Mouse (Mus musculus) natural killer cell, adult 2 months (primary cell): Measurements from ENCODE around the gene Wdr31.

Source experiments
- DNase-seq, 2 experiments: peaks; one replicate each; pipeline ENCODE4 v3.0.0; 2022; ENCODE audit warnings: low spot score in 2 of 2

The Wdr31 gene

DNA sequence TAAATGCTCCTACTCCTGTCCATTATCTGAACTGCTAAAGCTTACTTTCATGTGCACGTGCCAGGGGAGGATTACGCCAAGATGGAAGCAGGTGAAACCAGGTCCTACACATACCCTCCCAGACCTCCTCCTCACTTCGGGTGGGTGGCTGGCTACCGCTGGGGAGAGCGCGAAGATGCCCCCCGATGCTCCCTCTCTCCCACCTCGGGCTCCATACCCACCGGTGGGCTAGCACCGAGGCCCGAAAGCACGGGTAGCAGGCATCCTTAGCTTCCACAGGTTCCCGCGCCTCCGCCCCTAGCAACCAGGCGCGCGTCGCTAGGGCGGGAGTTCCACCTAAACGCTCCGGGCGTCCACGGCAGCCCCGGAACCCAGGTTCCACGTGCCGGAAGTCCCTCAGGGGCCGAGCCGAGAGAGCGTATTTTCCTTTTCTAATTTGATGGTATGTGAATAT, at the start of gene Wdr31:
Gene Wdr31, minus strand, starts transcription at position 299 of the 454 bp plus-strand sequence.
- DNase-seq = peak; percentile 55 to 71

DNA sequence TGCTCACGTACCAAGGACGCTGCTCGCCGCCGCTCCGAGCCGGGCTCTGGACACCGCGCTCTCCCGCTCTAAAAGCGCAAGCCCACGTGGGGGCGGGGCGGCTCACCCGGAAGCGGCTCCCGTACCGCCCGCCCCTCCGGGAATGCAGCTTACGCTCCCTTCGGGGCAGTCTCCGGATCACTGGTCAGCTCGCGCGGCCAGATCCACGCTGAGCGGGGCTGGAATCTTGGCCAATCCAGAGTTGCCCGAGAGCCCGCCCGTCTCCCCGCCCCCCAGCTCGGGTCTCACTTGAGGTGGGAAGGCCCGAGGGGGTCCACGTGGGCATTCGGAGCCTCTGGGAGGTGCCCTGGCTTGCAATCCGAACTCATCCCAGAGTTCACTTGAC, 49.1 kb upstream of the Wdr31 start, which contains the start of gene Alad:
Gene Alad, minus strand, starts transcription at position 70 of the 385 bp plus-strand sequence.
- DNase-seq = peak; percentile 34 to 38

DNA sequence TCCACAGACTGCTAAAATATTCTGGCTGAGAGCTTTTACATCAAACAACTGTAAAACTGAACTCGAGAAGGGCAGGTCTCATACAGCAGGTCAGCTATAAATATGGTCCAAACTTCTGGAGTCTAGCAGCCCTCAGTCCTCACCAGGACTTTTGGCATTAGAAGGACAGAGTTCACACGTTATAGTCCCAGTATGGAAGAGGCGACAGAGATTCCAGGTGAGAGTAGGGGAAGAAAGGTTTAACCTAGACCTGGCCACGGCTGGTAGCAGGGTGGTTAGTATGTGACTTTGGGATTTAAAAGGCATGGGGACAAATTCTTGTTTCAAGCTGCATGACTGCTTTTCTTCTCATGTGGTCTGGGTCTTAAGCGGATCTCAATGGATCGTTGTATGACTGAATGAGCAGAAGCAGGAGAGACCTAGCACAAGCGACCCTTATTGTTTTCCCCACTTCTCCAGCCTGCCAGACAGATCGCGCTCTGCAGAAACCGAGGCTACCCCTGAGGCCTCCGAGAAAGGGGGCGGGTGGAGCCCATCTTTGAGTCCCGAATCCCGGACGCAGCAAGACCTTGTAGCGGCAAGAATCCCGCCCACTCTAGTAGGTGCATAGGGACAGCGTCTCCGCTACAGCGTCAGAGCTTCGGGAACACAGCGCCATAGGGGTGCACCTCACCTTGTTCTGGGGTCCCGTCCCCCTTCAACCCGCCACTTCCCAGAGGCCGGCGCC, 48.6 kb upstream of the Wdr31 start:
- no peak for DNase-seq

DNA sequence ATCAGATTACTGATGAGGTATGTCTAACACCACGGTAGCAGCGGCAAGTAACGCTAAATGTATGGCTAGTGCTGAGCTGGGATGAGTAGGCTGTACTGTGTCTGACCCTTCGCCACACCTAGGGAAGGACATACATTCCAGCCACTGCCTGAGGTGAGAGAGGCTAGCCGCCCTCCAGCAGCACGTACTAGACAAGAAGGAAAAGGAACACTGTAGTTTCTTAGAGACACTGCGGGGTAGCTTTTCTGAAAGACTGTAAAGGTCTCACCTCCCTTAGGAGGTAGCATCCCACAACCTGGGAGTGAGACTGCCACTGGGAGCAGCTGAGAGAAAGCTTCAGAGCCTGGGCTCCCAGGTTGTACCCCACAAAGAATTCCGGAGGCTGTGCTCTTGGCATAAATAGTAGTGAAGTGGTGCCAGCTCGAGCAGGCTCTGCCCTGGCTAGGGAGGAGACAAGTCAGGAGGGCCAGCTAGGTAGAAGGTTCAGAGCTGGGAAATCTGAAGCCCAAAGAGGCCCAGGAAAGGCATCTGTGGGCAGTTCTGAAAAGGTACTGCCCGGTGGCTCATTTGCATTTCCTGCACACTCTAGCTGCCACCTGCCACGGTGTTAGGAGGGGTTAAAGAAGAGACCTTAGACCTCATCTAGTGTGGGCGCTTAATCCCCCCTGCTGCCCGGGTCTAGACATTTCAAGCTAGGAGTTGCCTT, 47.9 kb upstream of the Wdr31 start:
- peak in 1 of 2 experiments; percentile 11 for DNase-seq

DNA sequence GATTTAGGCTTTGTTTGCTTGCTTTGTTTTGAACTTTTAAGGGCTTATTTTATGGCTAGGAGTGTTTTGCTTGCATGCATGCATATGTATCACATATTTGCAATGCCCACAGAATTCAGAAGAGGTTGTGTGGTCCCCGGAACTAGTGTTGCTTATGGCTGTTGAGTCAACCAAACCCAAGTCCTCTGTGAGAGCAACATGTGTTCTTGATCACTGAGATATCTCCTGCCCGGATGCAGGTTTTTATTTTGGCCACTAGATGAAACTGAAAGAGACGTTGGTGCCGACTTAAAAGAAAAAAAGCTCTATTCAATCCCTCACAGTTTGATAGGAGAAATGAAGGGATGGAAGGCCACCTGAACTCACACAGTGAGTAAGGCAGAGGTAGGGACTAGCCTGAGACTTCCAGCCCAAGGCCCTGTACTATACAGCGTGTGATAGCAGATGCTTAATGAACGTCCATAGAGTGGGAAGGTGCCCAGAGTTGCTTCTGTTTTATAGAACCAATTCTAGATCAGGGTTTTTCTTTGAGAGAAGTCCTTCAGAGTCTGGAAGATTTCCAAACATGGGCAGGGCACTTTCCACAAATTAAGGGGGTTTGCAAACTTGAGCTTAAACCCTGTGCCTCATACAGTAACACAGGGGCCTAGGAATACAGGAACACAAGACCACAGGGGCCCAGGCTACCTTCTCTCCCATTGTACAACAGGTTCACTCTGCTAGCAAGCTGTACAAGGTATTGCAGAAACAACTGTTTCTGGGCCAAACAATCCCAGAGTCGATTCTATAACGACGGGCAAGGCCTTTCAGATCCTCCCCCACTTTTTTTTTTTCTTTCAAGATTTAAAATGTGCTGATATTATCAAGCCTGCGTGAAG, 47.1 kb upstream of the Wdr31 start:
- peak in 1 of 2 experiments; percentile 31 for DNase-seq

DNA sequence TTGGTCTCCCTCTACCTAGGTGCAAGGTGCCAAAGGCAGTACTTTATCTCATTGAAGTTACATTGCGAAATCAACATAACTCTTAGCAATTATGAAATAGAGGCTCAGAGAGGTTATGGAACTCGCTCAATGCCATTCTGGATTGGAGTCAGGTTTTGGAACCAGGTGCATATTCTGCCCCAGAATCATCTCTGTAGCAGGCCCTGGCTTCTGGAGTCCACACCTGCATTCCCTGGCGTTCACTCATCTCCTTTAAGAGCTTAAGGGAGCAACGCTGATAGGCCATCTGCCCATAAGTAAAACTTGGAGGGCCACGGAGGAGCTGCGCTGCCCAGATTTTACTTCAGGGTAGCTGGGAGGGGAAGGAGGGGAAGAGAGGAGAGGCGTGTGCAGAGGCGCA, 46.4 kb upstream of the Wdr31 start:
- DNase-seq = no peak

DNA sequence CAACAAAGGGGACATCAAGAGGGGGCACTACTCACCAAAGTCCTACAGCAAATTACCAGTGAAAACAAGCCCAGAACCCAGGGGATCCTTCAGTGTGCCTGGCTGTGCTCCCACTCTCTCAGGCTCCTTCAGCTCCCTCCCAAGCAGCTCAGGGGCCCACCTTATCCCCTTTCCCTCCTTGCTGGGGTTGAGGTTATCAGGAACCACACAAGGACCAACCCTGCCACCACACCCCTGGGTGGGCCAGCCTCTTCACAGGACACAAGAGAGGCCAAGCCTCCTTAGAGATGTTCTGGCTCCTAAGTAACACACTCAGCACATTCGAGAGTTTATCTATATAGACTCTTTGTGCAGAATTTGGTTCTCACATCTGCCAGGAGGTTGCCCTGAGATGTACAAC, 45.9 kb upstream of the Wdr31 start:
- no peak for DNase-seq

DNA sequence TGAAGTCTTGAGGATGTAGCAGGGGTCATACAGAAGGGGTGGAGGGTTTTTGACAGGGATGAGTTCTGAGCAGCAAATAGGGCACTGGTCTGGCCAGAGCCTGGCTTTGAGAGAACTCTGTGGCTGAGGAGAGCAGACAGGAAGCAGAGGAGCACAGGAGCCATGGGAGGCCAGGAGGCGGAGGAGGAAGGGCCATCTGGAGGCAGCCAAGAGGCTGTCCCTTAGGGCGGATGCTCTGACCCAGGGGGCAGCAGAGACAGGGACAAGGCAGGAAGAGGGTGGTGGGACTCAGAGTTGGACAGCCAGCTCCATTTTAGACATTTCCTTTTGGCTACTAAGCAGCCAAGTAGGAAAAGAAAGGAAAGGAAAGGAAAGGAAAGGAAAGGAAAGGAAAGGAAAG, 45.4 kb upstream of the Wdr31 start:
- DNase-seq = no peak

DNA sequence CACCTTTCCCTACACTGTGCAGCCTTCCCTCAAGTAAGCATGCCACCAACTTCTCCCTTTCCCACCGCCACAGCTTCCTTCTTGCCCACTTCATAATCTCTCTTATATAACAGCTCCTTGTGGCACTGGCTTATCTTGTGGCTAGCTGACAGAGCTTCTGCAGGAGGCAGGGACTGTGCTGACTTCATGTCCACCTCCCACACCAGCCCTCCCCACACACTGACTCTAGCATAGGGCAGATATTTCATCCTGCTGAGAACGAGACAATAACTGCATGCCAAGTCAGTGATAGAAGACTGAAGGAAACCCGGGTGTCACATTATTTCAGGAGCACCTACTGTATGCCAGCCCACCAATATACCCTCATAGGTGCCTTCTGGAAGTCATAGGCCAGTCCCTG, 44.8 kb upstream of the Wdr31 start:
- no peak for DNase-seq

DNA sequence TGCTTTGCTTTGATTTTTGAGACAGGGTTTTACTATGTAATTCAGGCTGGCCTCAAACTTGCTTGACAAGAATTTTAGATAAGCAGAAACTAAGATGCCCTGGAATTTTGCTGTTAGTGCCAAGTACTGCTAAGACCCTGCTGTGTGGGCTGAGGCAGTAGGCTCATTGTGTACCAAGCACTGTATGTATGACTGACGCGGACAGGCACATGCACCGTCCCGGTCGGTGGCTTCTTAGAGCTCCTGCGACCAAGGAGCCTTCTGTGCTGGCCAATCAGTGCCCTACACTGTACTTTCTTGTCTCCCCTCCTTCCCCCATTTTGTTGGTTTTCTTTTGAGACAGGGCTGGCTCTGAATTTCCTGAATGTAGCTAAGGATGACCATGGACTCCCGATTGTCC, 44.3 kb upstream of the Wdr31 start:
- no peak for DNase-seq

DNA sequence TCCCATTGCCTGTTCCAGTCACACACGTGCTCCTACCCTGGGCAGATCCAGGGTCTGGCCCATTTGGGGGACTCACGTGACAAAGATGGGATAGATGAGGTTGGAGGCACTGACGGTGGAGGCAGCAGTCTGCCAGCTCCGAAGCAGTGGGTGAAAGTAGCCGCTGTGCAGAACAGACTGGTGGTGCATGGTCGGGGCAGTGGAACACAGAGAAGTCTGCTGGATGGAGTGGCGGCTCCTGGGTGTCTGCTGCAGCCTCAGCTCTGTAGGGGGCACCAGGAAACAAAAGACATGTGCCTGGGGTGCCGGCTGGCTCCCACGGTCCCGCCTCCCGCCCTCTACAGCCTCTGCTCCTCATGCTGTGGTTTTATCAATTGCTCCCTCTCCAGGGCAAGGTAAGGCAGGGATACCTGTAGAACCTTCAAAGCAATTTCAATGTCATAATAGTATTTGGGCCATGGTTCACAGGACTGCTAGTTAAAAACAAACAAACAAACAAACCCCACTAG, 43.4 kb upstream of the Wdr31 start:
- no peak for DNase-seq

DNA sequence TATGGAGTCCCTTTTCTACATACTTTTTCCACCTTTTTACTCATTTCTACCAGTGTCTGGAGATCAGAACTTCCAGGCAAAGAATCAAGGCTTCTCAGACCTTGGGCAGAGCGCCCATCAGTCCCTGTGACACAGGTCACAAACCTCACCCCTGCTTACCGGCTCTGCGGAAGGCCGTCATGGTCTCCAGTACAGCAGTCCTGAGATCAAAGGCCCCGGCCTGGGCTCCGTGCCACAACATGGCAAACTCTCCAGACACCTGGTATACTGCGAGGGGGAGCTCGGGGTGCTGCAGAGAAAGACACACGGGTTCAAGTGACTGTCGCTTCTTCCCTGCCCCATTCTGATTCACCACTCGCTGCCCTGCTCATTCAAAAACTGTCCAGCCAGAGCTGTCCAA, 39.2 kb upstream of the Wdr31 start:
- no peak for DNase-seq

DNA sequence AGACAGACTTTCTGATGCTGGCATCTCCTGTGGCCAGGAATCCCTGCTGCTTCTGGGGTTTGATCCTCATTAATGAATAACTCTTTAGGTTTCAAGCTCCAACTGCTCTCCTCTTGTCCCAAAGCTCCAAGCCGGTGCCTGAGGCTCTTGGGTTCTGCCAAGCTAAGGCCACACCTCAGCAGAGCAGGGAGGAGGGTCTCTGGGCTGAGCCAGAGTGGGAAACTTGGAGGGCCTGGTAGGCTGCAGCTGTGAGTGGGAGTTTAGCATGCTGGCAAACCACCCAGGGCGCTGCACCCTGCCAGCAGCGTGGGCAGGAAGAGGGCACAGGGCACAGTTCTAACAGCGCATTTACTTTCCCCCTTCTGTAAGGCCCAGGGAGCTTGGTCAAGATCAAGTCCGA, 38.1 kb upstream of the Wdr31 start:
- DNase-seq = no peak

DNA sequence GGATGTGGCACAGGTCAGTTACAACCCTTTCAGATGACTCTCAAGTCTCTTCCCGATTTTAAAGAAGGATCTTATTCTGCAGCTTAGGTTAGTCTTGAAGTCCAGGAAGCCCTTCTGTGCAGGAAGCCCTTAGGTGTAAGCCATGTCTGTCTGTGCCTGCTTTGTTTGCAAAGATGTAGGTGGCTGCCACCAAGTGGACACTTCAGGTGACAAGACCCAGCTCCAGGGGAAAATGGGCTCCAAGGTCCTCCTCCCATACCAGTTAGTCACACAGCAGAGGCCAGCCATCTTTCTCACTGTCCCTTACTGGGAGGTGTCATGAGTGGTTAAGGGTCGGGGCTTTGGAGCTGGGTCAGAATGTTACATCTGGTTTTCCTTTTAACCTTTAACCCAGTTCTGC, 36.1 kb upstream of the Wdr31 start:
- peak; percentile 36 to 51 for DNase-seq

DNA sequence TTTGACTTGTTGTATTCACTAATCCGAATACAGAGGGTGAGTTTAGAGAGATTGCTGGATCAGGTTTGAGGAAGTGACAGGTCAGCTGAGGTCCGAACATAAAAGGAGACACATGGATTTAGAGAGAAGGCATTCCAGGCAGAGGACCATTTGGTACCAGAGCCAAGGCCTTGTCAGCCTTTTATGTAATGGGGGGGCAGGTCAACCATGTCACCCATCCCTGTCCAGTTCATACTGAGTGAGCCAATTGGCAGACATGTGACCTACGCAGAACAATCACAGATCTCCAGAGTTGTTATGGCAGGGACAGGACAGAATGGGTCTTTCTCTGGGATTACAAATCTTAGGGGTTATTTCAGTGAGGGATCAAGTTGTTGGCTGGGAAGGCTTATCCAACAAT, 35.3 kb upstream of the Wdr31 start:
- no peak for DNase-seq

DNA sequence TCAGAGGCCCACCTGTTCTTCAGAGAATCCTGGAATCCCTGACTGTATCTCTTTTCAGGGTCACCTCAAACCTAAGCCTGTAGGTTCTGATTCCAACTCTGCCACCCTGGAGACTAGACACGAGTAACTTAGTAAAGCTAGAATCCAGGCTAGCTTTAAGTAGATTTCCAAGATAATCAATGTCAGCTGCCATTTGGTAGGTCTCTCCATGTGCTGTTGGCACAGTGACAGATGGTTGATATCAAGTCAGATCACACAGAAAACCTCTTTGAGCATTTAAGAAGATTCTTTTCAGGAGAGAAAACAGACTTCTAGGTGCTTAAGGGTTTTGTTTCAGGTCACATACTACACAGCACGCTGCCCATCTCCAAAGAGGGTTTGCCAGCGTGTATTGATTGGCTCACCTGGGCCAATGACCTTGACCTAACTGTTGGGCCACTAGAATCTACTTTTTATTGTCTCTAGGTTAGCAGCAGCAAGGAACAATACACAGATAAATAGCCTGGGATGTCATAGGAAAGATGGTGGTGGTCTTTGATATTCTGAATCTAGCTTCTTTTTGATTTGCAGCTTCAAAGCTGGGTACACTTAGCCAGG, 32.8 kb upstream of the Wdr31 start, which contains the start of gene Hdhd3:
Gene Hdhd3, minus strand, starts transcription at position 94 of the 597 bp plus-strand sequence.
- DNase-seq = no peak

DNA sequence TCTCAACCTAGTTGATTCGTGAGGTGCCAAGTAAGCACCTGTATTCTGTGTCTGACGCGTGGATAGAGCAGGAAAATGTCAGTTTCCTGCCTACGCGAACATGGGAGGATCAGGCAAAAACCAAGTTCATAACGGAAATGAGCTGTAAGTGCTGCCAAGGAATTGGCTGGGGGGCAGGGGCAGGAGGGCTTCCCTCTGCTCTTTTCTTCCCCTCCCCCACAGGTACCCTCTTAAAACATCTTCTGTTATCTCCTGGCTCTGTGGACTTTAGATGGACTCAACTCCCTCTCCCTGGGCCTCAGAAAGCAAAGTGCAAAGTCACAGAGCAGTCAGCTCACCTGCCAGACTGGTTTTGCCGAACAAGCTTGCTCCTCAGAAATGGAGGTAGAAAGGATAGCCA, 32.3 kb upstream of the Wdr31 start:
- no peak for DNase-seq

DNA sequence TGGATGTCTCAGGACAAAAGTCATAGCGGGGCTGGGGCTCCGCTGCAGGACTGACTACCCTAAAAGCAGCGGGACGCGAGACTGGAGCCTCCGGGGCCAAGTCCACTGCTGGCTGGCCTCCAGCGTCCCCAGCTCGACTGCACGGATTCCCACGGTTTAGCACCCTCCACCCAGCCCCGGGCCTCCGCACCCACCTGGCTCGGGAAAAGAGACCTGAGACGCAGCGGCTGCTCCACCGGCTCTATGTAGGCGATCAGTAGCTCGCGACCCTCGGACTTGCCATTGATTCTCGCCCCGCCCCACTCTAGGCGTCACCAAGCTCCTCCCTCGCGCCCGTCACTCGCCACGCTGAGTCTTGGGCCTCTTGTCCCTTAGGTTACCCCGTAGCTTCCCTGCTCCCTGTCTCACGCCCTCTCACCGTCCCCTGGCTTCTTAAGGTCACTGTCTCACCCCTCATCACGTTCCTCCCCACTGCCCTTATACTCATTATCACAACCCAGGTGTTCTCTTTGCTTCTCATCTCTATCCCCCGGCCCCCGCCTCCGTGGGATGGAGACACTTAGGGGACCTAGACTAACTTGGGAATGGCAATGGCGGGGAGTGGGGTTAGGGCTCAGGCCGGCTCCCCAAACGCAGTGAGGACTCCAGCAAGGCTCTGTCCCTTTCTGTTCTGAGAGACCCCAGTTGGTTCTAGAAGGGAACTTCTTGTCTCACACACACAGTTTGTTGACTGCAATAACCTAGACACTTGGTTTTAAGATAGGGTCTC, 31.5 kb upstream of the Wdr31 start:
- DNase-seq = peak; percentile 69 to 70

DNA sequence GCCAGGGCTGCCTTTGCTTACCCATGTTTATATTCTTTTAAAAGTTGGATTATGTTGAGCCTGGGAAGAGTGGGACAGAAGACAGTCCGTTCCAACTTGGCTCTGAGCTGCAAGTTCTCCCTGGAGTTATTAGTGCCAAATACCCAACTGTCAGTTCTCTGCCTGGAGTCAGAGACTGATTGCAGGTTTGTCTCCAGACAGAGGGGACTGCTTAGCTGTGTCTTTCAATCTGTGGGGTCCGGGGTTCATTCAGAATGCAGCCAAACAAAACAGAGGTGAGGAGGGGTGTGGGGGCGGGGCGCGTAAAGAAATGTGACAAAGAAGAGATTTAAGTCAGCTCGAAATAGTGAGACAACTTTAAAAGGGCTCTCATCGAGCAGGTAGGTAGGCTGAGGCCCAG, 30.8 kb upstream of the Wdr31 start:
- DNase-seq = no peak

DNA sequence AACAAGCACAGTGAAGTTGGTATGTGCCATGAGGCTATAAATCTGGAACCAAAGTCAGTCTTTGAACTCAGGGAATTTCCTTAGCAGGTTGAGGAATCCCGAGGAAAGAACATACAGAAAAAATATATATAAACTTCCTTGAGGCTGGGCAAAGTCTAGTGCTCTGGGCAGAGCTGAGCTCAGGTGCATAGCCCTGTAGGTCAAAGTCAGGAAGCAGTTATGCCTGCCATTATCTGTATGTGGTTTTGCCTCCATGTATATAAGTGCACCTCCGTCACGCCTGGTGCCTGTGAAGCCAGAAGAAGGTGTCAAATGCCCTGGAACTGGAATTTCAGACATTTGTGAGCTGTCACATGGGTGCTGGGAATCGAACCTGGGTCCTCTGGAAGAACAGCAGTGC, 30.1 kb upstream of the Wdr31 start:
- no peak for DNase-seq

DNA sequence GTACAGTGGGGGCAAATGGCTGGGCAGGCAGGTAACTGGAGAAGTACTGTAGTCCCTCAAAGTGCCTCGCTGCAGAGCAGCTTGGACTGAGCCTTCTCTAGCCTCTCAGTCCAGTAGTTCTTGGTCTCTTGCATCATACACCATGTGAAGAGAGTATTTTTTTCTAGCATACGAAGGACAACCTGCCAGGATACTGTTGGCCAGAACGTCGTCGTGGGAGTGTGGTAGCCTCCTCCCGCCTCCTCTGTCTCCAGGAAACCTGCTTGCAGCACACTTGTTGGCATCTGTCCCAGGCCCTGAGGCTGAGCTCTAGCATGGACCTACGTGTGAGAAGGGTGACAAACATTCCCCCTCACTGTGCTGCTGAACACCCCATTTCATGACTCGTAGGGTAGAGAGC, 26.1 kb upstream of the Wdr31 start:
- no peak for DNase-seq
